Comparison of ENCODE assay signal across 11 mouse cellular contexts in genomic region chr9:44070844-44071231, GRCm38 (mm10). TPM values are rescaled to one million over a fixed set of nuclear protein-coding genes. Genes with fewer than 3 reads are reported as not detected.
DNase-seq lines count a peak whose midpoint lies in the region; ATAC-seq and TF ChIP-seq lines count a peak whose summit lies in the region.
"Had no signal": no experiment of that assay in that cellular context is flagged by ENCODE, and none has a peak within 500 bp of the region (broad histone marks: within the 10 kb centered on the region; RNA-seq: fewer than 3 reads in every experiment).

No protein-coding gene starts in this region.

- WGBS in kidney, embryonic 16.5 days = 25% methylated on average over 8 of the region's 8 CpGs
- 45% methylated on average over 8 of the region's 8 CpGs for WGBS in embryonic facial prominence, embryonic 10.5 days
- 42% methylated on average over 8 of the region's 8 CpGs for WGBS in hindbrain, postnatal 0 days

- intact Hi-C loops in gastrocnemius, adult 2 months (cut with DNase I) = no loop called here
- intact Hi-C loops in gastrocnemius, postnatal 36 days (cut with DNase I) = no loop called here

- peak; percentile 76 for DNase-seq in gastrocnemius, adult 2 months
- DNase-seq in gastrocnemius, postnatal 36 days = no peak
- no peak for DNase-seq in kidney, adult 11 months
- no peak for DNase-seq in embryonic facial prominence, embryonic 10.5 days (ENCODE audit: low spot score)
- DNase-seq in hindbrain, postnatal 0 days (ENCODE audit: low spot score) = no peak
- no peak for DNase-seq in testis, postnatal 10 days (ENCODE audit: low spot score)
- no peak for DNase-seq in right cerebral cortex, postnatal 10 days (ENCODE audit: low spot score in 2 of 2)
- DNase-seq: liver had no signal

- ATAC-seq in kidney, embryonic 16.5 days (ENCODE audit: low FRiP score, low TSS enrichment) = no peak
- no peak for ATAC-seq in hindbrain, postnatal 0 days
- ATAC-seq: midbrain, embryonic 15.5 days had no signal

- no peak for TF ChIP-seq CTCF in gastrocnemius, adult 2 months (IDR thresholded peaks at IDR 0.05)
- no peak for TF ChIP-seq CTCF in hindbrain, postnatal 0 days (IDR thresholded peaks at IDR 0.05; ENCODE audit: low read depth)

- no peaks in the 10 kb centered on the region for H3K27me3 ChIP-seq in kidney, embryonic 16.5 days (ENCODE audit: insufficient read depth, low read length)
- peaks cover 20% of the 10 kb centered on the region for H3K27me3 ChIP-seq in embryonic facial prominence, embryonic 10.5 days (replicated peaks; ENCODE audit: low read depth, poor library complexity, severe bottlenecking)
- no peaks in the 10 kb centered on the region for H3K27me3 ChIP-seq in hindbrain, postnatal 0 days (ENCODE audit: insufficient read depth, low read length)
- H3K27me3 ChIP-seq: embryonic facial prominence, embryonic 12.5 days; midbrain, embryonic 15.5 days had no signal

- H3K36me3 ChIP-seq in kidney, embryonic 16.5 days (ENCODE audit: insufficient read depth, low read length) = no peaks in the 10 kb centered on the region
- H3K36me3 ChIP-seq in embryonic facial prominence, embryonic 10.5 days (replicated peaks) = no peaks in the 10 kb centered on the region
- no peaks in the 10 kb centered on the region for H3K36me3 ChIP-seq in hindbrain, postnatal 0 days (ENCODE audit: insufficient read depth, low read length)
- H3K36me3 ChIP-seq: embryonic facial prominence, embryonic 12.5 days; midbrain, embryonic 15.5 days had no signal

- 0 out of 2 replicates have a peak overlapping the region, but pooled peaks have one; percentile 5 for H3K9ac ChIP-seq in kidney, embryonic 16.5 days (replicated peaks; ENCODE audit: low read length)
- H3K9ac ChIP-seq in hindbrain, postnatal 0 days (replicated peaks; ENCODE audit: low read length) = no peak overlapping the region
- H3K9ac ChIP-seq: embryonic facial prominence, embryonic 12.5 days; midbrain, embryonic 15.5 days had no signal

- no peak overlapping the region for H3K4me2 ChIP-seq in kidney, embryonic 16.5 days (replicated peaks; ENCODE audit: low read depth, low read length)
- H3K4me2 ChIP-seq in hindbrain, postnatal 0 days (ENCODE audit: low read depth, low read length) = no peak overlapping the region
- H3K4me2 ChIP-seq: embryonic facial prominence, embryonic 12.5 days; midbrain, embryonic 15.5 days had no signal

- H3K9me3 ChIP-seq in kidney, embryonic 16.5 days (ENCODE audit: low read length) = no peaks in the 10 kb centered on the region
- H3K9me3 ChIP-seq in embryonic facial prominence, embryonic 10.5 days = no peaks in the 10 kb centered on the region
- H3K9me3 ChIP-seq in hindbrain, postnatal 0 days (ENCODE audit: low read length) = no peaks in the 10 kb centered on the region
- H3K9me3 ChIP-seq: embryonic facial prominence, embryonic 12.5 days; midbrain, embryonic 15.5 days had no signal

- H3K27ac ChIP-seq in gastrocnemius, adult 2 months = peak overlapping the region; percentile 97
- H3K27ac ChIP-seq in kidney, embryonic 16.5 days (ENCODE audit: low read length) = no peak overlapping the region
- peak overlapping the region; percentile 3; the same call in 1 of the 2 replicates for H3K27ac ChIP-seq in embryonic facial prominence, embryonic 10.5 days (replicated peaks)
- H3K27ac ChIP-seq in hindbrain, postnatal 0 days = peak overlapping the region; percentile 48; the same call in 1 of the 2 replicates
- H3K27ac ChIP-seq: embryonic facial prominence, embryonic 12.5 days had no signal

- H3K4me1 ChIP-seq in kidney, embryonic 16.5 days (ENCODE audit: insufficient read depth, low read length) = peaks cover 39% of the 10 kb centered on the region
- peaks cover 72% of the 10 kb centered on the region for H3K4me1 ChIP-seq in embryonic facial prominence, embryonic 10.5 days
- H3K4me1 ChIP-seq in hindbrain, postnatal 0 days (ENCODE audit: insufficient read depth, low read length) = no peaks in the 10 kb centered on the region; the same call in 1 of the 2 replicates

- H3K4me3 ChIP-seq in gastrocnemius, adult 2 months = peak overlapping the region; percentile 76
- H3K4me3 ChIP-seq in kidney, embryonic 16.5 days (ENCODE audit: low read length) = no peak overlapping the region
- no peak overlapping the region for H3K4me3 ChIP-seq in embryonic facial prominence, embryonic 10.5 days
- H3K4me3 ChIP-seq in hindbrain, postnatal 0 days (ENCODE audit: low read length) = no peak overlapping the region
- H3K4me3 ChIP-seq: embryonic facial prominence, embryonic 12.5 days; midbrain, embryonic 15.5 days had no signal

RNA-seq across cellular contexts. Expression of gene Usp2, which starts 4.0 kb away (rescaled TPM):
- 100 to 1,000 TPM; 223 to 228 TPM for total RNA-seq in gastrocnemius, adult 2 months (2021)
- total RNA-seq in gastrocnemius, postnatal 36 days (2021) = 100 to 1,000 TPM; 236 to 254 TPM
- polyA plus RNA-seq in kidney, embryonic 16.5 days (2015; fragmentation: Nextera tagmentation; extraction: Ambion mirVana) = 53.9 and 57.7 TPM in 2 replicates
- polyA plus RNA-seq in embryonic facial prominence, embryonic 10.5 days (2016; fragmentation: Nextera tagmentation; extraction: Ambion mirVana) = 10.7 and 12.0 TPM in 2 replicates
- total RNA-seq in hindbrain, postnatal 0 days (2014; rRNA removed) = 11.0 and 14.2 TPM in 2 replicates
- polyA plus RNA-seq in hindbrain, postnatal 0 days (2015; fragmentation: Nextera tagmentation; extraction: Ambion mirVana) = 19.6 and 20.5 TPM in 2 replicates

RNA-seq across cellular contexts. Expression of gene Thy1, which starts 27.7 kb away (rescaled TPM):
- total RNA-seq in gastrocnemius, adult 2 months (2021) = 1 to 10 TPM; 9.3 to 9.8 TPM
- 10 to 100 TPM; 13.2 to 18.7 TPM for total RNA-seq in gastrocnemius, postnatal 36 days (2021)
- 7.7 and 10.5 TPM in 2 replicates for polyA plus RNA-seq in kidney, embryonic 16.5 days (2015; fragmentation: Nextera tagmentation; extraction: Ambion mirVana)
- 0.39 and 0.41 TPM in 2 replicates for polyA plus RNA-seq in embryonic facial prominence, embryonic 10.5 days (2016; fragmentation: Nextera tagmentation; extraction: Ambion mirVana)
- total RNA-seq in hindbrain, postnatal 0 days (2014; rRNA removed) = 131 and 138 TPM in 2 replicates
- 49.6 and 51.1 TPM in 2 replicates for polyA plus RNA-seq in hindbrain, postnatal 0 days (2015; fragmentation: Nextera tagmentation; extraction: Ambion mirVana)

RNA-seq across cellular contexts. Expression of gene Mfrp, which starts 30.7 kb away (rescaled TPM):
- not detected for total RNA-seq in gastrocnemius, adult 2 months (2021)
- total RNA-seq in gastrocnemius, postnatal 36 days (2021) = not detected
- polyA plus RNA-seq in kidney, embryonic 16.5 days (2015; fragmentation: Nextera tagmentation; extraction: Ambion mirVana) = 0.10 and 0.25 TPM in 2 replicates
- 0.09 and 0.12 TPM in 2 replicates for polyA plus RNA-seq in embryonic facial prominence, embryonic 10.5 days (2016; fragmentation: Nextera tagmentation; extraction: Ambion mirVana)
- 2.8 and 4.0 TPM in 2 replicates for total RNA-seq in hindbrain, postnatal 0 days (2014; rRNA removed)
- 0.24 and 0.50 TPM in 2 replicates for polyA plus RNA-seq in hindbrain, postnatal 0 days (2015; fragmentation: Nextera tagmentation; extraction: Ambion mirVana)

RNA-seq across cellular contexts. Expression of gene C1qtnf5, which starts 36.2 kb away (rescaled TPM):
- 1 to 10 TPM; 2.5 to 7.6 TPM for total RNA-seq in gastrocnemius, adult 2 months (2021)
- total RNA-seq in gastrocnemius, postnatal 36 days (2021) = 1 to 10 TPM; 6.7 to 9.6 TPM
- 4.7 and 5.7 TPM in 2 replicates for polyA plus RNA-seq in kidney, embryonic 16.5 days (2015; fragmentation: Nextera tagmentation; extraction: Ambion mirVana)
- 0.27 and 0.75 TPM in 2 replicates for polyA plus RNA-seq in embryonic facial prominence, embryonic 10.5 days (2016; fragmentation: Nextera tagmentation; extraction: Ambion mirVana)
- total RNA-seq in hindbrain, postnatal 0 days (2014; rRNA removed) = 36.7 and 39.5 TPM in 2 replicates
- polyA plus RNA-seq in hindbrain, postnatal 0 days (2015; fragmentation: Nextera tagmentation; extraction: Ambion mirVana) = 12.3 and 12.8 TPM in 2 replicates

RNA-seq across cellular contexts. Expression of gene Gm49380, which starts 42.5 kb away (rescaled TPM):
- 1 to 10 TPM in 1 of 2 experiments, under 1 TPM in 1; 0.71 to 1.4 TPM for total RNA-seq in gastrocnemius, adult 2 months (2021)
- total RNA-seq in gastrocnemius, postnatal 36 days (2021) = 1 to 10 TPM in 1 of 2 experiments, under 1 TPM in 1; 0.57 to 1.3 TPM
- 0.22 and 0.25 TPM in 2 replicates for polyA plus RNA-seq in kidney, embryonic 16.5 days (2015; fragmentation: Nextera tagmentation; extraction: Ambion mirVana)
- 0.31 and 0.49 TPM in 2 replicates for polyA plus RNA-seq in embryonic facial prominence, embryonic 10.5 days (2016; fragmentation: Nextera tagmentation; extraction: Ambion mirVana)
- total RNA-seq in hindbrain, postnatal 0 days (2014; rRNA removed) = not detected in 2 replicates
- 0.21 TPM in 1 of 2 replicates, not detected in the other for polyA plus RNA-seq in hindbrain, postnatal 0 days (2015; fragmentation: Nextera tagmentation; extraction: Ambion mirVana)

Comparison
In these comparisons a context has a peak if more than half of its experiments do, and no peak if none do; other contexts are left out.
1. RNA of gene Usp2, which starts 4.0 kb away (total RNA-seq): 236 to 254 TPM in gastrocnemius, postnatal 36 days and 223 to 228 TPM in gastrocnemius, adult 2 months; 11.0 to 14.2 TPM in hindbrain, postnatal 0 days; every median in the first group is over 10 times any median in the second.